Mouse (Mus musculus) liver, postnatal 0 days (tissue): Measurements from ENCODE around the gene Hsd17b6.

Source experiments
- CTCF ChIP-seq: sonication (generic); IDR thresholded peaks from 2 replicates; pipeline ENCODE4 v1.5.1; 2016; ENCODE audit warnings: antibody characterized with exemption, low read depth
- EP300 ChIP-seq: IDR thresholded peaks from 2 replicates; pipeline ENCODE4 v1.6.1; 2016; ENCODE audit warnings: antibody characterized with exemption, low read depth, mild to moderate bottlenecking

- TF ChIP-seq EP300 (peak; percentile 58; the same call in 1 of the 2 replicates), CTCF (no peak)
These were observed 40.9 kb downstream of the Hsd17b6 start for GRCm38 (mm10) chr10:127966506-127966905.
